Mouse (Mus musculus): Measurements from ENCODE around the gene Wnk2.

- TF ChIP-seq GATA1 (IDR thresholded peaks at IDR 0.05; ENCODE audit: low read length) (no peak), TAL1 (IDR thresholded peaks at IDR 0.05; ENCODE audit: low read length) (no peak)
Observed at GRCm38 (mm10) chr13:49195651-49196050, 47.8 kb upstream of the Wnk2 start.
